Mouse (Mus musculus) ES-Bruce4 (cell line): ENCODE measurements around the gene Castor1. TPM values are rescaled to one million over a fixed set of nuclear protein-coding genes. Genes with fewer than 3 reads are reported as not detected.
"Not testable (repeated sequence)": the region's sequence is repeated elsewhere in the genome, so short reads cannot be mapped to it uniquely, and the experiment has no call there.

Experiments used
- H3K27ac ChIP-seq: 2 replicates; pipeline ENCODE4 v1.5.1; 2012; ENCODE audit warnings: low read length, inconsistent platforms; ENCODE audit not compliant: insufficient read depth
- H3K27me3 ChIP-seq: 2 replicates; pipeline ENCODE4 v1.6.1; 2012; ENCODE audit warnings: mild to moderate bottlenecking, low read length, inconsistent platforms; ENCODE audit not compliant: control insufficient read depth, poor library complexity, insufficient read depth, severe bottlenecking
- H3K36me3 ChIP-seq: 2 replicates; pipeline ENCODE4 v1.6.1; 2012; ENCODE audit warnings: inconsistent platforms, mild to moderate bottlenecking, low read length, moderate library complexity; ENCODE audit not compliant: control insufficient read depth, poor library complexity, insufficient read depth, severe bottlenecking
- H3K4me1 ChIP-seq: one replicate; pipeline ENCODE4 v1.8.1; 2011; ENCODE audit warnings: low read length; ENCODE audit not compliant: control insufficient read depth, insufficient read depth
- H3K4me3 ChIP-seq: 2 replicates; pipeline ENCODE4 v1.5.1; 2011; ENCODE audit warnings: low read depth, mild to moderate bottlenecking, low read length
- H3K9ac ChIP-seq: 2 replicates; pipeline ENCODE4 v1.6.1; 2012; ENCODE audit warnings: low read depth, mild to moderate bottlenecking, inconsistent platforms; ENCODE audit not compliant: poor library complexity, severe bottlenecking
- H3K9me3 ChIP-seq: replicated peaks from 2 replicates; pipeline ENCODE4 v1.6.1; 2012; ENCODE audit warnings: mild to moderate bottlenecking, low read length, inconsistent platforms; ENCODE audit not compliant: control insufficient read depth, poor library complexity, insufficient read depth, severe bottlenecking
- CTCF ChIP-seq: IDR thresholded peaks from one replicate; pipeline ENCODE4 v1.8.1; 2011; ENCODE audit warnings: low read depth, low read length
- EP300 ChIP-seq: IDR thresholded peaks from 2 replicates; pipeline ENCODE4 v1.6.1; 2011; ENCODE audit warnings: low read depth, low read length; ENCODE audit not compliant: insufficient read depth
- POLR2A ChIP-seq: IDR thresholded peaks from one replicate; pipeline ENCODE4 v1.8.1; 2011; ENCODE audit warnings: low read length; ENCODE audit not compliant: insufficient read depth
- polyA plus RNA-seq: library from polyadenylated mRNA; stranded (reverse); fragments of >200 nt; gene quantifications from 2 replicates; pipeline ENCODE4 v1.2.4, GENCODE M21; 2011; ENCODE audit warnings: low read depth; ENCODE audit not compliant: missing spikeins, insufficient read depth, insufficient read length

The Castor1 gene
- polyA plus RNA-seq: 29.6 and 35.2 TPM in 2 replicates

DNA sequence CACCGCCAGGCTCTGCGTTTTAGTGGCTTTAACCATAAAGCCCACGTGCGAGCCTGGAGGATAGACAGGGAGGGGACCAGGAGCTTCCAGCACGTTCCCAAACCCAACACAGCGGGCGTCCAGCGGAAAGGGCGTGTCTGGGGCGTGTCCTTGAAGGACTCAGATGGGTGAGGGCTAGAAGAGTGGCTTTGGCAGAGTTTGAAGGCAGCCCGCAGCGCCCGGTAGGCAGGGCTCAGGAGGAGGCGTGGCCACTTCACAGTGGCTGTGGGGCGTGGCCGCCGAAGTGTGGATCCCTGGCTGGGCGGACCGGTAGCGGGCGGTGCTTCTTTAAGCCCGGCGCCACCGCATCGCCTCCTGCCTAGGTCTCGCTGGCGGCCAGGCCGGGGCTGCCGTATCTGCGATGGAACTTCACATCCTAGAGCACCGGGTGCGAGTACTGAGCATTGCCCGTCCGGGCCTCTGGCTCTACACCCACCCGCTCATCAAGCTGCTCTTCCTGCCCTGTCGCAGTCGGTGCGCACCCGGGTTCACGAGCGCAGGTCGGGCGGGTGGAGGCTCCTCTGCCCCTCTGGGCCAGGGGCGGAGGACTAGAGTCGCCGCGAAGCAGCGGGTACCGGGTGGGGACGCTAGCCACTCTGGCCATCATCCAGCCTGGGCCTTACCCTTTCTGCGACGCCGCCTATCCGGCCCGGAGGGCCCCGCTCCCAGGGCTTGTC is at the start of gene Castor1:
Gene Castor1 (plus strand): TSS at position 312 of the 716 bp plus-strand sequence.
- Histone ChIP-seq H3K9ac (peak within 1 kb of the TSS; percentile 82), H3K9me3 (no peaks in the 10 kb centered on the region), H3K36me3 (no peaks in the 10 kb centered on the region), H3K4me1 (peaks cover 7% of the 10 kb centered on the region), H3K27me3 (no peaks in the 10 kb centered on the region), H3K27ac (peak within 1 kb of the TSS; percentile 49), H3K4me3 (peak within 1 kb of the TSS; percentile 77)
- no peak for TF ChIP-seq CTCF
- 0 out of 2 replicates have a peak, but pooled peaks have one; percentile 33 for TF ChIP-seq EP300
- TF ChIP-seq POLR2A: peak; percentile 20

DNA sequence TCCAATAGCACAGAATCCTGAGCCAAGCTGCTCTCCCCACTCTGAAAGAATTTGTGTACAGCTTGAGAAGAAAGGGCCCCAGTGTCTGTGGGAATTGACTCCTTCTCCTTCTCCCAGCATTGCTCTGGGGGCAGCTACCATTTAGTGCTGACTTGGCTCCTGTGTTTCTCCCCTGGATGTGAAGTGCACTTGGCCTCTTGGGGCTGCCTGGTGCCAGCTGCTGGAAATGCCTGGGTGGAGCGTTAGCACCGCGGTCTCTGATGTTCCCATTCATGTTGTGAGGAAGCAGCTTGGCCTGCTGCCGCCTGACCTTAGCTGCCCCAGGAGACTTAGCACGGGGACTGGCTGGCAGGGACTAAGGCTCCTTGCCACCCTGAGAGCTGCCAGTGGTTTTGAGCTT is 43.4 kb upstream of the Castor1 start:
- Histone ChIP-seq H3K9ac (no peak overlapping the region), H3K27ac (no peak overlapping the region), H3K4me3 (no peak overlapping the region), H3K27me3 (no peaks in the 10 kb centered on the region), H3K36me3 (peaks cover 96% of the 10 kb centered on the region), H3K4me1 (no peaks in the 10 kb centered on the region), H3K9me3 (no peaks in the 10 kb centered on the region)
- no peak for TF ChIP-seq CTCF
- no peak for TF ChIP-seq EP300
- no peak for TF ChIP-seq POLR2A

DNA sequence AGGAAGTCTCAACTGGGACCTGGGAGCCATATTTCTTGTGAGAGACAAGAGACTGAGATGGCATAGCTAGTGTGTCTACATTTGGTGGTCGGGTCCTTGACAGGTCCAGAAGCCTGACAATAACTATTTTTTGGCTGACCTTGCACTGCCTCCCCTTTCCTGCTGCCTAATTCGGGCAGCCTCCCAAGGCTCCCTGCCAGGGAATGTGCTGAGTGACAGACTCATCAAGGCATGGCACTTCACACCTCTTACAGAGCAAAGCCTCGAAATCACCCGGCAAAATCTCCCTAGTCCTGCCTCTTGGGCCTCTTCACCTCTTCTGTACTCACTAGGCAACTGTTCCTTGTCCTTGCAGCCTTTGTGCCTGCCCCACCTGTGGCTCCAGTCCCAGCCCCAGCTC is 40.3 kb upstream of the Castor1 start:
- TF ChIP-seq POLR2A: no peak
- TF ChIP-seq CTCF: no peak
- Histone ChIP-seq H3K27me3 (no peaks in the 10 kb centered on the region), H3K9me3 (no peaks in the 10 kb centered on the region), H3K36me3 (peaks cover 88% of the 10 kb centered on the region), H3K9ac (no peak overlapping the region), H3K27ac (no peak overlapping the region), H3K4me1 (no peaks in the 10 kb centered on the region), H3K4me3 (no peak overlapping the region)

DNA sequence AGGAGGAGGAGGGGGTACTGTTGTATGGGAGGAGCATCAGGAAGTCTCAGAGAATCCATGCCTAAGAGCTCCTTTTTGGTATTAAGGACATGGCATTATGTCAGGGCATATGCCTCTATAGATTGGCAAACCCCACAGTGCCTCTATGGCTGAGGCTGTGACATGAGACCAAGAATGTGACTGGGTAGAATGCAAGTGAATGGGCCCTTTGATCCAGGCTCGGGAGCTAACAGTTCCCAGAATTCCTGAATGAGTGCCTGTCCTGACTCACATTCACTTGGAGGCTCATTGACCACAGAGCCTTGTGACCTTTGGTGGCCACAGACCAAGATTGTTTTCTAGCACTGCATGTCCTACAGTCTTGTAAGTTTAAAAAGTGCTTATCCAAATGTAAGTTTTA is 36.0 kb upstream of the Castor1 start:
- Histone ChIP-seq H3K9me3 (no peaks in the 10 kb centered on the region), H3K4me3 (no peak overlapping the region), H3K9ac (no peak overlapping the region), H3K4me1 (no peaks in the 10 kb centered on the region), H3K36me3 (peaks cover 45% of the 10 kb centered on the region), H3K27me3 (no peaks in the 10 kb centered on the region), H3K27ac (peak overlapping the region; percentile 37; the same call in 1 of the 2 replicates)
- TF ChIP-seq POLR2A (no peak), CTCF (no peak), EP300 (no peak)

DNA sequence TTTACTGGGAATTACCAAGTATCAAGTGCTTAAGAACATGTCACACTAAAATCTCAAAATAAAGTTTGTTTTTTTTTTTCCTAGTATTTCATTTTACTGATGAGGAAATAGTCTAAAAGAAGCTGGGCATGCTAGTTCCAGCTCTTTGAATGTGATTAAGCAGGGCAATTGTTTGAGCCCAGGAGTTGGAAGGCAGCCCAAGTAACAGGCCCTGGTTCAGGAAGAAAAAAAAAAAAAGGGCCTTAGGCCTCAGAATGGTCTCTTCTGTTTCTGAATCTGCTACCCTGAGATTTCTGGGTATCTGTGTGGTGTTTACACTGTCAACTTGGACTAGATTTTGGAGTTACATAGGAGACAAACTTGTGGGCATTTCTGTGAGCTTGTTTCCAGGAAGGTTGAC is 34.5 kb upstream of the Castor1 start:
- TF ChIP-seq CTCF (no peak), EP300 (no peak), POLR2A (no peak)
- H3K4me1 ChIP-seq: no peaks in the 10 kb centered on the region
- H3K27me3 ChIP-seq: no peaks in the 10 kb centered on the region
- peaks cover 33% of the 10 kb centered on the region for H3K36me3 ChIP-seq
- no peak overlapping the region for H3K4me3 ChIP-seq
- 0 out of 2 replicates have a peak overlapping the region, but pooled peaks have one; percentile 42 for H3K27ac ChIP-seq
- no peak overlapping the region for H3K9ac ChIP-seq
- H3K9me3 ChIP-seq: no peaks in the 10 kb centered on the region

DNA sequence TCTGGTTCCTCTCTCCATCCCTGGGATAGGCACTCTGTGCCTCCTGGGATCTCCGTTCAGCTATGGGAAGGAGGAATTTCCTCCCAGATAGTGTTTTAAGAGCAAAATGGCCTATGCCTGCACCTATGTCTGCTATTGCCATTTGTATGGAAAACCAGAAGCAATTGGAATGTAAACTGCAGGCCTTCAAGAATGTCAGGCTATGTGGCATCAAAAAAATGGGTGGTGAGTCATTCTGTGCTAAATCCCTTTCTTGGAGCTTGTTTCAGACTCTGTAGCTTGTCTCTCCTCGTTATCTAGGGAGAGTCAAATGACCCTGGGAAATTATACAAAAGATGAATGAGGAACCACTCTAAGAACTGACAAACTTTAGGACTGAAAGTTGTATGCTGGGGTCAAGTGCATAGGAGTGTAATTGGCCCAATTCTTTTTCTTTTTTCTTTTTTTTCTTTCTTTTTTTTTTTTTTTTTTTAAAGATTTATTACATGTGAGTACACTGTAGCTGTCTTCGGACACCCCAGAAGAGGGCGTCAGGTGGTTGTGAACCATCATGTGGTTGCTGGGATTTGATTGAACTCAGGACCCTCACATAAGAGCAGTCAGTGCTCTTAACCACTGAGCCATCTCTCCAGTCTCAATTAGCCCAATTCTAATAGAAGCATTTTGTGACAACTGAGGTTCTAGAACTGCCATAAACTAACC is 33.6 kb upstream of the Castor1 start:
- H3K4me1 ChIP-seq: no peaks in the 10 kb centered on the region
- H3K27ac ChIP-seq: no peak overlapping the region
- no peak for TF ChIP-seq EP300
- TF ChIP-seq CTCF: no peak
- no peak for TF ChIP-seq POLR2A
- H3K9ac ChIP-seq: no peak overlapping the region
- H3K9me3 ChIP-seq: no peaks in the 10 kb centered on the region
- no peak overlapping the region for H3K4me3 ChIP-seq
- no peaks in the 10 kb centered on the region for H3K27me3 ChIP-seq
- H3K36me3 ChIP-seq: peaks cover 24% of the 10 kb centered on the region

DNA sequence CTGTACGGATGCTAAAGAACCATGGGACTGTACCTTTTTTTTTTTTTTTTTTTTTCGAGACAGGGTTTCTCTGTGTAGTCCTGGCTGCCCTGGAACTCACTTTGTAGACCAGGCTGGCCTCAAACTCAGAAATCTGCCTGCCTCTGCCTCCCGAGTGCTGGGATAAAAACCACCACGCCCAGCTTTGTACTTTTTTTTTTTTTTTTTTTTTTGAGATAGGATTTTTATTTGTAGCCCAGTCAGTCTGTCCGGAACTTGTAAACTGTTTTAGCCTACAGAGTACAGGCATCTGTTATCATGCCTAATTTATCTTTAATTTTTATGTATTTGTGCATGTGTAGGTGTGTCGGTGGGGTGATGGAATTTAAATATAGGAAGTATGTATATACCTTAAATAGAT is 32.5 kb upstream of the Castor1 start:
- H3K4me1 ChIP-seq, H3K27me3 ChIP-seq, H3K27ac ChIP-seq, H3K9me3 ChIP-seq, H3K9ac ChIP-seq, H3K4me3 ChIP-seq: not testable (repeated sequence)
- H3K36me3 ChIP-seq: peaks cover 13% of the 10 kb centered on the region
